Mouse (Mus musculus): ENCODE results near the gene Astn1.
A peak's percentile ranks its signal among the peaks of the same experiment; 100 is the strongest.

Gene Astn1

GRCm38 (mm10) chr1:158739132-158739919 is 377.3 kb downstream of the Astn1 start:
- DNase-seq (ENCODE audit: low spot score in 2 of 2): peak; percentile 44 to 68

- DNase-seq (ENCODE audit: low spot score in 2 of 2): no peak
Measured at GRCm38 (mm10) chr1:158740161-158740766, 378.2 kb downstream of the Astn1 start.

- no peak for DNase-seq (ENCODE audit: low spot score in 2 of 2)
Measured at GRCm38 (mm10) chr1:158740949-158741348, 378.9 kb downstream of the Astn1 start.
